Mouse (Mus musculus) kidney, adult 8-10 months (tissue): ENCODE data around the gene Fbxw26.
"Not testable (repeated sequence)": the region's sequence is repeated elsewhere in the genome, so short reads cannot be mapped to it uniquely, and the experiment has no call there.

Experiments
- DNase-seq, 2 experiments: peaks; one replicate each; pipeline ENCODE4 v3.0.0; 2022

The Fbxw26 gene

GRCm38 (mm10) chr9:109745989-109746388 lies at the start of gene Fbxw26:
Gene Fbxw26, minus strand, starts transcription at chr9:109746089.
- DNase-seq, result not testable (repeated sequence)

GRCm38 (mm10) chr9:109795221-109795620 lies 49.3 kb upstream of the Fbxw26 start:
- DNase-seq, result no peak

- DNase-seq, result not testable (repeated sequence)
These were observed 44.7 kb upstream of the Fbxw26 start, which contains the start of gene Fbxw27 for GRCm38 (mm10) chr9:109790570-109790969. Gene Fbxw27, minus strand, starts transcription at chr9:109790670.

- DNase-seq, result not testable (repeated sequence)
These were observed 21.0 kb upstream of the Fbxw26 start for GRCm38 (mm10) chr9:109766841-109767240.

- DNase-seq, result not testable (repeated sequence)
These were observed 43.3 kb downstream of the Fbxw26 start, which contains the start of gene Fbxw18 for GRCm38 (mm10) chr9:109702600-109702999. Gene Fbxw18, minus strand, starts transcription at chr9:109702700.

GRCm38 (mm10) chr9:109685299-109685698 lies 60.6 kb downstream of the Fbxw26 start:
- DNase-seq, result peak; percentile 19 to 74
